Mouse (Mus musculus) MEL (cell line): ENCODE results near the gene Cmya5. TPM values are rescaled to one million over a fixed set of nuclear protein-coding genes. Genes with fewer than 3 reads are reported as not detected.

Experiments
- DNase-seq: peaks from one replicate; pipeline ENCODE4 v3.0.0; 2011; ENCODE audit warnings: low read depth, low spot score
- H3K27ac ChIP-seq: 2 replicates; pipeline ENCODE4 v1.5.1; 2012; ENCODE audit warnings: low read depth, mild to moderate bottlenecking, control low read depth, low read length, moderate library complexity; ENCODE audit not compliant: control insufficient read depth
- H3K27me3 ChIP-seq, 2 experiments: fragments of 150-350 bp in 1 of 2; sonication (generic) in 1 of 2; 2 replicates each; pipeline ENCODE4 v1.6.1; 2012; ENCODE audit warnings: low read length in 2 of 2, mild to moderate bottlenecking in 2 of 2, improper control_type of control experiment in 1 of 2, moderate library complexity in 1 of 2; ENCODE audit not compliant: insufficient read depth in 2 of 2, control insufficient read depth in 1 of 2
- H3K36me3 ChIP-seq, 2 experiments: 2 replicates each; pipeline ENCODE4 v1.6.1; 2012 to 2014; ENCODE audit warnings: low read length in 2 of 2, improper control_type of control experiment in 1 of 2, inconsistent platforms in 1 of 2, mild to moderate bottlenecking in 1 of 2; ENCODE audit not compliant: insufficient read depth in 2 of 2, control insufficient read depth in 1 of 2
- H3K4me1 ChIP-seq, 2 experiments: fragments of 150-350 bp in 1 of 2; sonication (generic) in 1 of 2; 2 replicates each; pipeline ENCODE4 v1.6.1; 2012; ENCODE audit warnings: low read length in 2 of 2, improper control_type of control experiment in 1 of 2, mild to moderate bottlenecking in 1 of 2; ENCODE audit not compliant: insufficient read depth in 2 of 2, control insufficient read depth in 1 of 2
- H3K4me3 ChIP-seq, 2 experiments: fragments of 150-350 bp in 1 of 2; sonication (generic) in 1 of 2; 2 replicates each; pipeline ENCODE4 v1.5.1; 2012; ENCODE audit warnings: low read depth in 2 of 2, low read length in 2 of 2, mild to moderate bottlenecking in 2 of 2, moderate library complexity in 2 of 2, control low read depth in 1 of 2, improper control_type of control experiment in 1 of 2; ENCODE audit not compliant: control insufficient read depth in 1 of 2, insufficient read depth in 1 of 2
- H3K79me2 ChIP-seq: 2 replicates; pipeline ENCODE4 v1.6.1; 2012; ENCODE audit warnings: mild to moderate bottlenecking, low read length, moderate library complexity; ENCODE audit not compliant: control insufficient read depth, poor library complexity, insufficient read depth
- H3K9ac ChIP-seq: 2 replicates; pipeline ENCODE4 v1.6.1; 2012; ENCODE audit warnings: low read depth, mild to moderate bottlenecking, control low read depth, low read length, moderate library complexity; ENCODE audit not compliant: control insufficient read depth, poor library complexity, severe bottlenecking
- H3K9me3 ChIP-seq: fragments of 150-350 bp; sonication (generic); replicated peaks from 2 replicates; pipeline ENCODE4 v1.6.1; 2012; ENCODE audit warnings: mild to moderate bottlenecking, low read length, improper control_type of control experiment, moderate library complexity; ENCODE audit not compliant: insufficient read depth
- CHD2 ChIP-seq: IDR thresholded peaks from 2 replicates; pipeline ENCODE4 v1.6.1; 2011; ENCODE audit warnings: low read length, improper control_type of control experiment
- ELF1 ChIP-seq: IDR thresholded peaks from 2 replicates; pipeline ENCODE4 v1.6.1; 2014; ENCODE audit warnings: low read depth, mild to moderate bottlenecking, inconsistent platforms, low read length, improper control_type of control experiment, moderate library complexity
- EP300 ChIP-seq, 2 experiments: IDR thresholded peaks; 2 replicates each; pipeline ENCODE4 v1.6.1; 2011; ENCODE audit warnings: improper control_type of control experiment in 2 of 2, low read length in 2 of 2, low read depth in 1 of 2, mild to moderate bottlenecking in 1 of 2
- GATA1 ChIP-seq: IDR thresholded peaks from 2 replicates; pipeline ENCODE4 v1.6.1; 2011; ENCODE audit warnings: low read depth, low read length, improper control_type of control experiment
- JUND ChIP-seq: IDR thresholded peaks from 2 replicates; pipeline ENCODE4 v1.6.1; 2011; ENCODE audit warnings: low read depth, mild to moderate bottlenecking, improper control_type of control experiment, low read length
- MAZ ChIP-seq: IDR thresholded peaks from 2 replicates; pipeline ENCODE4 v1.6.1; 2012; ENCODE audit warnings: low read depth, mild to moderate bottlenecking, inconsistent platforms, low read length, improper control_type of control experiment
- MYB ChIP-seq: IDR thresholded peaks from 2 replicates; pipeline ENCODE4 v1.6.1; 2011; ENCODE audit warnings: mild to moderate bottlenecking, low read depth, low read length, improper control_type of control experiment
- NELFE ChIP-seq: IDR thresholded peaks from 2 replicates; pipeline ENCODE4 v1.6.1; 2011; ENCODE audit warnings: low read depth, low read length, improper control_type of control experiment
- NRF1 ChIP-seq: IDR thresholded peaks from 2 replicates; pipeline ENCODE4 v1.6.1; 2014; ENCODE audit warnings: low read depth, mild to moderate bottlenecking, inconsistent platforms, low read length, improper control_type of control experiment, moderate library complexity; ENCODE audit not compliant: poor library complexity, insufficient read depth, severe bottlenecking
- POLR2AphosphoS2 ChIP-seq: IDR thresholded peaks from 2 replicates; pipeline ENCODE4 v1.6.1; 2011; ENCODE audit warnings: low read length, improper control_type of control experiment
- POLR2AphosphoS5 ChIP-seq: IDR thresholded peaks from 2 replicates; pipeline ENCODE4 v1.6.1; 2012; ENCODE audit warnings: low read depth, borderline replicate concordance, mild to moderate bottlenecking, inconsistent platforms, low read length, moderate library complexity, mixed read lengths
- SIN3A ChIP-seq: IDR thresholded peaks from 2 replicates; pipeline ENCODE4 v1.6.1; 2012; ENCODE audit warnings: low read length, improper control_type of control experiment, inconsistent platforms
- TBP ChIP-seq: IDR thresholded peaks from 2 replicates; pipeline ENCODE4 v1.8.0; 2011; ENCODE audit warnings: low read depth, low read length, improper control_type of control experiment
- UBTF ChIP-seq: IDR thresholded peaks from 2 replicates; pipeline ENCODE4 v1.6.1; 2012; ENCODE audit warnings: low read depth, mild to moderate bottlenecking, inconsistent platforms, low read length, improper control_type of control experiment, moderate library complexity, borderline replicate concordance; ENCODE audit not compliant: insufficient read depth
- USF1 ChIP-seq: IDR thresholded peaks from 2 replicates; pipeline ENCODE4 v1.6.1; 2014; ENCODE audit warnings: low read depth, mild to moderate bottlenecking, inconsistent platforms, low read length, improper control_type of control experiment, moderate library complexity
- USF2 ChIP-seq, 2 experiments: IDR thresholded peaks; 2 replicates each; pipeline ENCODE4 v1.6.1; 2011 to 2012; ENCODE audit warnings: improper control_type of control experiment in 2 of 2, low read length in 2 of 2, borderline replicate concordance in 1 of 2, inconsistent platforms in 1 of 2, low read depth in 1 of 2, mild to moderate bottlenecking in 1 of 2; ENCODE audit not compliant: insufficient read depth in 1 of 2
- ZMIZ1 ChIP-seq: IDR thresholded peaks from 2 replicates; pipeline ENCODE4 v1.6.1; 2012; ENCODE audit warnings: low read depth, mild to moderate bottlenecking, inconsistent platforms, low read length, improper control_type of control experiment, moderate library complexity
- ZNF384 ChIP-seq: IDR thresholded peaks from 2 replicates; pipeline ENCODE4 v1.6.1; 2012; ENCODE audit warnings: low read depth, mild to moderate bottlenecking, inconsistent platforms, low read length, improper control_type of control experiment
- polyA plus RNA-seq, 2 experiments: library from polyadenylated mRNA; stranded (reverse) in 1 of 2; unstranded in 1 of 2; fragments of >175 nt in 1 of 2; fragments of >200 nt in 1 of 2; gene quantifications; 2 replicates each; pipeline versions ENCODE4 v1.2.1 to v1.2.4; 2012; ENCODE audit warnings: low replicate concordance in 2 of 2, low read depth in 1 of 2; ENCODE audit not compliant: insufficient read length in 2 of 2, insufficient read depth in 1 of 2, missing spikeins in 1 of 2
- total RNA-seq: library from RNA; depleted of rRNA; stranded (reverse); fragments of 300-350 nt; gene quantifications from 2 replicates; pipeline ENCODE4 v1.2.3, GENCODE M21; 2012

Gene Cmya5
- total and polyA plus RNA-seq, 3 experiments, result under 0.01 TPM; not detected in 2

- H3K36me3 ChIP-seq, result no peaks in the 10 kb centered on the region
- no peaks in the 10 kb centered on the region for H3K9me3 ChIP-seq
- H3K4me1 ChIP-seq, result no peaks in the 10 kb centered on the region
- H3K9ac ChIP-seq, result no peak overlapping the region
- H3K27me3 ChIP-seq, result peaks cover 0 to 3% of the 10 kb centered on the region in 2 experiments; a peak in 1 of 4 replicates
- TF ChIP-seq USF2 (IDR thresholded peaks at IDR 0.05; ENCODE audit: borderline replicate concordance in 1 of 2, insufficient read depth in 1 of 2, low read depth in 1 of 2, low read length in 2 of 2), result no peak
- no peak for TF ChIP-seq ELF1
- no peak for TF ChIP-seq MAZ
- TF ChIP-seq NELFE, result no peak
- TF ChIP-seq ZNF384, result no peak
- H3K79me2 ChIP-seq, result no peaks in the 10 kb centered on the region
- H3K4me3 ChIP-seq, result no peak overlapping the region
- no peak overlapping the region for H3K27ac ChIP-seq
- no peak for DNase-seq
Measured at GRCm38 (mm10) chr13:93051483-93051882, 93.0 kb downstream of the Cmya5 start.

- no peak for TF ChIP-seq UBTF
- no peak for TF ChIP-seq TBP
- no peak for TF ChIP-seq EP300 (IDR thresholded peaks at IDR 0.05; ENCODE audit: low read depth in 1 of 2, low read length in 2 of 2)
- TF ChIP-seq MAZ, result no peak
- no peak for TF ChIP-seq NRF1
- TF ChIP-seq GATA1, result no peak
- no peak for TF ChIP-seq MYB
- TF ChIP-seq POLR2AphosphoS2, result no peak
- no peak for TF ChIP-seq SIN3A
- no peak for TF ChIP-seq CHD2
- no peak for TF ChIP-seq ZMIZ1
- no peak for TF ChIP-seq POLR2AphosphoS5
- TF ChIP-seq JUND, result no peak
- no peak for TF ChIP-seq USF1
- TF ChIP-seq, all 39 proteins: peak for 0
- Histone ChIP-seq H3K4me1 (no peaks in the 10 kb centered on the region), H3K9me3 (no peaks in the 10 kb centered on the region), H3K79me2 (no peaks in the 10 kb centered on the region), H3K9ac (no peak overlapping the region), H3K27me3 (no peaks in the 10 kb centered on the region), H3K27ac (no peak overlapping the region), H3K4me3 (no peak overlapping the region), H3K36me3 (no peaks in the 10 kb centered on the region)
- no peak for DNase-seq
Measured at GRCm38 (mm10) chr13:93041021-93041420, 103.5 kb downstream of the Cmya5 start.
